Mouse (Mus musculus): ENCODE data around the gene Mia. TPM values are rescaled to one million over a fixed set of nuclear protein-coding genes. Genes with fewer than 3 reads are reported as not detected.
A peak's percentile ranks its signal among the peaks of the same experiment; 100 is the strongest.

The Mia gene
- total RNA-seq, 2 experiments from 2014 or later, result not detected

- intact Hi-C loops (cut with DNase I), result no loop called here
- DNase-seq (ENCODE audit: low spot score), result no peak
These were observed 8.4 kb upstream of the Mia start for GRCm38 (mm10) chr7:27189271-27189931.

- DNase-seq (ENCODE audit: low spot score), result no peak
- intact Hi-C loops (cut with DNase I), result no loop called here
These were observed 5.0 kb upstream of the Mia start for GRCm38 (mm10) chr7:27185986-27186385.

- no peak for DNase-seq (ENCODE audit: low spot score)
- intact Hi-C loops (cut with DNase I), result no loop called here
These were observed 4.0 kb upstream of the Mia start for GRCm38 (mm10) chr7:27184964-27185363.

GRCm38 (mm10) chr7:27182498-27182897 lies 1.5 kb upstream of the Mia start:
- intact Hi-C loops (cut with DNase I), result no loop called here
- no peak for DNase-seq (ENCODE audit: low spot score)

GRCm38 (mm10) chr7:27180036-27180435 lies 921 bp downstream of the Mia start:
- peak; percentile 50 for DNase-seq (ENCODE audit: low spot score)
- intact Hi-C loops (cut with DNase I), result no loop called here

GRCm38 (mm10) chr7:27179217-27179918 lies 1.6 kb downstream of the Mia start:
- no peak for DNase-seq (ENCODE audit: low spot score)
- intact Hi-C loops (cut with DNase I), result no loop called here

- peak; percentile 99 for DNase-seq (ENCODE audit: low spot score)
- intact Hi-C loops (cut with DNase I), result no loop called here
These were observed 2.4 kb downstream of the Mia start, which contains the start of gene Rab4b for GRCm38 (mm10) chr7:27178324-27179216. Gene Rab4b, minus strand, starts transcription at chr7:27178896.

- DNase-seq (ENCODE audit: low spot score), result no peak
- intact Hi-C loops (cut with DNase I), result no loop called here
These were observed 3.0 kb downstream of the Mia start for GRCm38 (mm10) chr7:27177942-27178323.

GRCm38 (mm10) chr7:27174896-27175295 lies 6.1 kb downstream of the Mia start:
- no peak for DNase-seq (ENCODE audit: low spot score)
- intact Hi-C loops (cut with DNase I), result no loop called here

GRCm38 (mm10) chr7:27174496-27174895 lies 6.5 kb downstream of the Mia start:
- intact Hi-C loops (cut with DNase I), result no loop called here
- DNase-seq (ENCODE audit: low spot score), result no peak

- DNase-seq (ENCODE audit: low spot score), result no peak
These were observed 10.0 kb downstream of the Mia start for GRCm38 (mm10) chr7:27170981-27171380.

GRCm38 (mm10) chr7:27168371-27168770 lies 12.6 kb downstream of the Mia start:
- DNase-seq (ENCODE audit: low spot score), result no peak
- intact Hi-C loops (cut with DNase I), result no loop called here

More at GRCm38 (mm10) chr7:27170981-27171380, 10.0 kb downstream of the Mia start:
- intact Hi-C loops (cut with DNase I), result no loop called here

- intact Hi-C loops (cut with DNase I), result no loop called here
- no peak for DNase-seq (ENCODE audit: low spot score)
These were observed 13.4 kb downstream of the Mia start for GRCm38 (mm10) chr7:27167475-27168094.

GRCm38 (mm10) chr7:27166614-27167474 lies 14.1 kb downstream of the Mia start, which contains the start of gene Egln2:
Gene Egln2, minus strand, starts transcription at chr7:27166802.
- intact Hi-C loops (cut with DNase I), result no loop called here
- DNase-seq (ENCODE audit: low spot score), result peak; percentile 91

GRCm38 (mm10) chr7:27166229-27166613 lies 14.7 kb downstream of the Mia start:
- peak; percentile 85 for DNase-seq (ENCODE audit: low spot score)
- intact Hi-C loops (cut with DNase I), result no loop called here

GRCm38 (mm10) chr7:27165696-27166095 lies 15.3 kb downstream of the Mia start:
- intact Hi-C loops (cut with DNase I), result no loop called here
- no peak for DNase-seq (ENCODE audit: low spot score)

- intact Hi-C loops (cut with DNase I), result no loop called here
- DNase-seq (ENCODE audit: low spot score), result no peak
These were observed 15.8 kb downstream of the Mia start for GRCm38 (mm10) chr7:27165007-27165655.

GRCm38 (mm10) chr7:27164112-27164947 lies 16.6 kb downstream of the Mia start:
- DNase-seq (ENCODE audit: low spot score), result no peak
- intact Hi-C loops (cut with DNase I), result no loop called here
